Mouse (Mus musculus) cerebellum, adult 2 months (tissue): ENCODE data around the gene Tmem220.

Experiments
- CTCF ChIP-seq: fragments of 200-500 bp; IDR thresholded peaks from 2 replicates; pipeline ENCODE4 v1.5.1; 2011; ENCODE audit warnings: low read depth, mild to moderate bottlenecking, control low read depth, low read length, moderate library complexity, borderline replicate concordance; ENCODE audit not compliant: insufficient read depth
- POLR2A ChIP-seq: fragments of 200-500 bp; IDR thresholded peaks from 2 replicates; pipeline ENCODE4 v1.6.1; 2011; ENCODE audit warnings: low read length, control low read depth, borderline replicate concordance; ENCODE audit not compliant: insufficient read depth

DNA sequence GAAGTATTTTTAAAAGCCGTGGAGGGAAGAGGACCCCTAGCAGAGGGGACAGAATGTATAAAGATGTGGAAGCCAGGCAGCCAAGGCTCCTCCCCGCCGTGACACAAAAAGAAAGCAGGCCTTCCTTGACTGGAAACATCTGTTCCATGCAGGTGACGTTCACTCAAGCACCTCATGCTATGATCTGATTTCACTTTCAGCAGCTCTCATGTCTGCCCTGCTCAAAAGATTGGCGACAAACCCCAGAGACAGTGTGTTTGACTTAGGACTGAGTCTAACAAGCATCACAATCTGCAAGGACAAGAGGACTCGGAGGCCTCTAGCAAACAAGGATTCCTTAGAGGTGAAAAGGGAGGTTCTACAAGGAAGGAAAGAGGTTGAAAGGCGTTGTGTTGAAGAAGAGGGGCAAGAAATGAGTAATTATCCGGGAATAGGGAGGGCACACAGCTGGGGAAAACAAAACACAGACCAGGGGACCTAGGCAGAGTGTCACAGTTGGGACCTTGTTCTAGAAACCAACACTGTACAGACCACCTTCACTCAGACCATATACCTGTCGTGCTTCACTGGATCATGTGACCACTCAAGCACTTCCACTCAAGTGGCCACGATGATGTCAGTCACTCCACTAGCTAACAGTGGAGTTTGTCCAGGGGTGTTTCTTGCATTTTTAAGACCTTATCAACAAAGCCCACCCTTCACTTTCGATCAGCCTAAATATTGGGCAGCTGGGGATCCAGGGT, 41.4 kb upstream of the Tmem220 start:
- TF ChIP-seq POLR2A: no peak
- TF ChIP-seq CTCF: no peak
